15 mouse cellular contexts compared by ENCODE assay signal in genomic region chr2:6312764-6313163, GRCm38 (mm10).
"Had no signal": no experiment of that assay in that cellular context is flagged by ENCODE, and none has a peak within 500 bp of the region (broad histone marks: within the 10 kb centered on the region; RNA-seq: fewer than 3 reads in every experiment).

No protein-coding gene starts in this region.

- DNase-seq: retina, postnatal 1 day; right cerebral cortex, adult 18-20 months; right cerebral cortex, postnatal 14 days; right cerebral cortex, postnatal 25 days; right cerebral cortex, postnatal 4 days; spleen, adult 18-20 months; thymus, adult 18-20 months; thymus, adult 2 months; thymus, postnatal 14 days; thymus, postnatal 25 days; thymus, postnatal 36 days; thymus, postnatal 4 days had no signal

- H3K9ac ChIP-seq: neural tube, embryonic 15.5 days; stomach, embryonic 15.5 days had no signal

- H3K4me1 ChIP-seq: neural tube, embryonic 15.5 days; stomach, embryonic 15.5 days had no signal

- H3K4me3 ChIP-seq: neural tube, embryonic 15.5 days; stomach, embryonic 15.5 days had no signal

- H3K27me3 ChIP-seq: neural tube, embryonic 15.5 days; stomach, embryonic 15.5 days had no signal

- H3K27ac ChIP-seq: neural tube, embryonic 15.5 days; stomach, embryonic 15.5 days; stomach, postnatal 0 days had no signal

- H3K4me2 ChIP-seq: neural tube, embryonic 15.5 days; stomach, embryonic 15.5 days had no signal

- H3K9me3 ChIP-seq: neural tube, embryonic 15.5 days; stomach, embryonic 15.5 days had no signal

- H3K36me3 ChIP-seq: neural tube, embryonic 15.5 days; stomach, embryonic 15.5 days had no signal
